Mouse (Mus musculus) C2C12 (cell line): ENCODE data around the gene Adra2b.

Experiments
- CTCF ChIP-seq: IDR thresholded peaks from one replicate; pipeline ENCODE4 v1.5.1; 2011; ENCODE audit not compliant: control insufficient read depth, insufficient read depth, insufficient read length
- USF1 ChIP-seq: IDR thresholded peaks from one replicate; pipeline ENCODE4 v1.6.1; 2011; ENCODE audit warnings: low read depth, mild to moderate bottlenecking, control low read depth, moderate library complexity

- TF ChIP-seq USF1 (no peak), CTCF (no peak)
Measured at GRCm38 (mm10) chr2:127338833-127339232, 24.2 kb upstream of the Adra2b start.
